Mouse (Mus musculus): Measurements from ENCODE around the gene Kat2a. TPM values are rescaled to one million over a fixed set of nuclear protein-coding genes. Genes with fewer than 3 reads are reported as not detected.

Kat2a gene
- polyA plus RNA-seq, 1 experiment from 2014 or later = 50.6 TPM

DNA sequence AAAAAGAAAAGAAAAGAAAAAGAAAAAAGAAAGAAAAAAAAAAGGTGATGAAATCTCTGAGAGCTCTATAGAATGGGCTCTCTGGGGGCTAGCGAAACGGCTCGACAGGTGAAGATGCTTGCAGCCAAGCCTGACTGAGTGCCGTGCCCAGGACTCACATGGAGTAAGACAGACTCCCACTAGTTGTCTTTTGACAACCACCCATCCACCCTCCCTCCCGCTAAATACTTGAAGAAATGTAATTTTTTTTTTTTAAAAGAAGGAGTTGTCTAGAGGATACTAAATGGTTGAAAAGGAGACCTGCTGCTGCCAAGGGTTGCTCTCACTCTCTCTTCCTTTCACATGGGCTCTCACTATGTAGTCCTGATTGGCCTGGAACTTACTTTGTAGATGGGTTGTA lies 26.5 kb upstream of the Kat2a start:
- ATAC-seq (ENCODE audit: low read depth) (no peak), DNase-seq (ENCODE audit: low spot score) (no peak)
- H3K27ac ChIP-seq (replicated peaks; ENCODE audit: low read depth, low read length) = peak overlapping the region; percentile 72; the same call in 1 of the 2 replicates
- peaks cover 6% of the 10 kb centered on the region; the same call in 1 of the 2 replicates for H3K4me1 ChIP-seq (ENCODE audit: control insufficient read depth, insufficient read depth, low read length)
- H3K9me3 ChIP-seq (ENCODE audit: control insufficient read depth, low read length) = no peaks in the 10 kb centered on the region
- 0 out of 2 replicates have a peak, but pooled peaks cover 3% of the 10 kb centered on the region for H3K36me3 ChIP-seq (ENCODE audit: control insufficient read depth, insufficient read depth, low read length)
- peak overlapping the region; percentile 72 for H3K4me2 ChIP-seq (ENCODE audit: low read depth, low read length)
- H3K4me3 ChIP-seq (ENCODE audit: low read depth, low read length) = peak overlapping the region; percentile 96
- 15% methylated on average over 5 of the region's 5 CpGs for WGBS
- no peaks in the 10 kb centered on the region for H3K27me3 ChIP-seq (replicated peaks; ENCODE audit: control insufficient read depth, insufficient read depth, low read length)
- H3K9ac ChIP-seq (ENCODE audit: low read depth, low read length) = peak overlapping the region; percentile 95

DNA sequence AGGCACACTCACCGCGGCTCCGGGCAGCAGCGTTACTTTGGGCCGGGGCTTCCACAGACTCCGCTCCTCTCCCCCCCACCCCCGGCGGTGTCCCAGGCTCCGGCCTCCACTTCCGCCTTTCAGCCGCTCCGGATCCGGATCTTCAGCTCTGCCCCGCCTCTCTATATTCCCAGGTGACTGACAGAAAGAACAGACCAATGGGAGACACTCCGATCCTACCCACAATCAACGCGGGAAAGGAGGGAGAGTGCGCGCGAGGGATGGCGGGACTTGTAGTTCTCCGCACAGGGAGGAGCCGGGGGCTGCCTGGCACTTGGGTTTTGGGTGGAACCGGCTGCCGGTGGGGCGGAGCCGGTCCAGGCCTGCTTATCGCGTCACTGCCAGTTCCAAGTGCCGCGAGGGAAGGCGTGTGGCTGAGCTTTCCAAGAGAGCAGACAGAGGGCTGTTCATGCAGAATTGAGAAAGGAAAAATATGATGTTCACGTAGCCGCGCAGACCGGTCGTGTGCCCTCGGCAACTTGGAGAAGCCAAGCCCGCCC lies 25.9 kb upstream of the Kat2a start, which contains the start of gene Rab5c:
Gene Rab5c, minus strand, starts transcription at position 150 of the 539 bp plus-strand sequence.
- peak within 1 kb of the TSS; percentile 95 for H3K9ac ChIP-seq (ENCODE audit: low read depth, low read length)
- H3K4me3 ChIP-seq (ENCODE audit: low read depth, low read length) = peak within 1 kb of the TSS; percentile 96
- H3K4me1 ChIP-seq (ENCODE audit: control insufficient read depth, insufficient read depth, low read length) = peaks cover 6% of the 10 kb centered on the region; the same call in 1 of the 2 replicates

DNA sequence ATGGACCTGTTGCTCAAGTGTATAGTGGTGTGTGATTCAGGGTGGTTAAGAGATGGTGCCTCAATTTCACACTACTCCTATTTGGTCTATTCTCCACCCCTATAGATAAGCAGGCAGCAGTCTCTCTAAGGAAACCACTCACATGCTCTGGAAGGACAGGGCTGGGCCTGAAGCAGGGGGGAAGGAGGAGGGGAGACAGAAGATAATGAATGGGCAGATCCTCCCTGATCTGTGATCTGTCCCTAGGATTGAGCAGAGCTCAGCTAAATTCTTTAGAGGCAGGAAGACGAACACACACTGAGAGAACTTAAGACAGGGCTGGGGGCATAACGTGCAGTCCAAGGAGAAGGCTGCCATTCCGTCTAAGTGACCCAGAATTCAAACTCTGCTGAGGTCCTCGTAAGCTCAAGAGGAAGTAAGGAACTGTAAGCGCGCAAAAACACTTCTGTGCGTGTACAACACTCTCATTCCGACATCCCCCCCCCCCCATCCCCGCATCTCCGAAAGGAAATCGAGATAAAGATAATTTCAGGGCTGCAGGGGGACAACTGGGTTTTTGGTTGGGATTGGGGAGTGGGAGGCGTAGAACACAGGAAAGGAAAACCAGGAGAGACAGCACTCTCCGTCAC lies 25.0 kb upstream of the Kat2a start:
- peaks cover 6% of the 10 kb centered on the region; the same call in 1 of the 2 replicates for H3K4me1 ChIP-seq (ENCODE audit: control insufficient read depth, insufficient read depth, low read length)
- no peaks in the 10 kb centered on the region for H3K27me3 ChIP-seq (replicated peaks; ENCODE audit: control insufficient read depth, insufficient read depth, low read length)
- peak overlapping the region; percentile 24; the same call in 1 of the 2 replicates for H3K27ac ChIP-seq (replicated peaks; ENCODE audit: low read depth, low read length)
- no peaks in the 10 kb centered on the region for H3K9me3 ChIP-seq (ENCODE audit: control insufficient read depth, low read length)
- peaks cover 3% of the 10 kb centered on the region; the same call in 1 of the 2 replicates for H3K36me3 ChIP-seq (ENCODE audit: control insufficient read depth, insufficient read depth, low read length)
- no peak for ATAC-seq (ENCODE audit: low read depth)
- WGBS = under 1% methylated on average over 13 of the region's 13 CpGs
- DNase-seq (ENCODE audit: low spot score) = no peak
- H3K4me2 ChIP-seq (ENCODE audit: low read depth, low read length) = peak overlapping the region; percentile 87
- peak overlapping the region; percentile 96 for H3K4me3 ChIP-seq (ENCODE audit: low read depth, low read length)
- H3K9ac ChIP-seq (ENCODE audit: low read depth, low read length) = peak overlapping the region; percentile 95

More for the DNA sequence above, 25.9 kb upstream of the Kat2a start, which contains the start of gene Rab5c:
- ATAC-seq (ENCODE audit: low read depth) = peak; percentile 100
- H3K27me3 ChIP-seq (replicated peaks; ENCODE audit: control insufficient read depth, insufficient read depth, low read length) = no peaks in the 10 kb centered on the region
- H3K9me3 ChIP-seq (ENCODE audit: control insufficient read depth, low read length) = no peaks in the 10 kb centered on the region
- peaks cover 3% of the 10 kb centered on the region; the same call in 1 of the 2 replicates for H3K36me3 ChIP-seq (ENCODE audit: control insufficient read depth, insufficient read depth, low read length)
- peak; percentile 100 for DNase-seq (ENCODE audit: low spot score)
- WGBS = under 1% methylated on average over 30 of the region's 39 CpGs
- H3K27ac ChIP-seq (replicated peaks; ENCODE audit: low read depth, low read length) = peak within 1 kb of the TSS; percentile 72; the same call in 1 of the 2 replicates
- H3K4me2 ChIP-seq (ENCODE audit: low read depth, low read length) = peak within 1 kb of the TSS; percentile 87

DNA sequence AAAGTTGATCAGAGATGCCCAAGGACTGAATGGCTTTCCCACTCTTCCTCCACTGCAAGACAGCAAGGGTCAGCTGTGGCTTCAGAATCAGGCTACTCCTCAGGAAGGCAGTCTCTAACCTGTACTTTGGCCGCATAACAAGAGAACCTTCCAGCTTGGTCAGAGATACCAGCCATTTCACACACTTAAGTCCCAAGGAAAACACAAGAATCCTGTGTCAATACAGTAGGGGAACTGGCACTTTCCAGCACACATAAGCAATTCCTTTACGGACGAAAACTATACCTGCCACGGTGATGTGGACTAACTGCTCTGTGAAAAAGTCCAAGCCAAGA lies 24.4 kb upstream of the Kat2a start:
- WGBS = 83% methylated on average over 4 of the region's 4 CpGs
- H3K27me3 ChIP-seq (replicated peaks; ENCODE audit: control insufficient read depth, insufficient read depth, low read length) = no peaks in the 10 kb centered on the region
- peaks cover 6% of the 10 kb centered on the region; the same call in 1 of the 2 replicates for H3K4me1 ChIP-seq (ENCODE audit: control insufficient read depth, insufficient read depth, low read length)
- no peaks in the 10 kb centered on the region for H3K9me3 ChIP-seq (ENCODE audit: control insufficient read depth, low read length)
- peaks cover 6% of the 10 kb centered on the region; the same call in 1 of the 2 replicates for H3K36me3 ChIP-seq (ENCODE audit: control insufficient read depth, insufficient read depth, low read length)
- H3K4me2 ChIP-seq (ENCODE audit: low read depth, low read length) = peak overlapping the region; percentile 87
- peak overlapping the region; percentile 96 for H3K4me3 ChIP-seq (ENCODE audit: low read depth, low read length)
- H3K9ac ChIP-seq (ENCODE audit: low read depth, low read length) = peak overlapping the region; percentile 95
- no peak for DNase-seq (ENCODE audit: low spot score)
- no peak for ATAC-seq (ENCODE audit: low read depth)
- no peak overlapping the region for H3K27ac ChIP-seq (replicated peaks; ENCODE audit: low read depth, low read length)

DNA sequence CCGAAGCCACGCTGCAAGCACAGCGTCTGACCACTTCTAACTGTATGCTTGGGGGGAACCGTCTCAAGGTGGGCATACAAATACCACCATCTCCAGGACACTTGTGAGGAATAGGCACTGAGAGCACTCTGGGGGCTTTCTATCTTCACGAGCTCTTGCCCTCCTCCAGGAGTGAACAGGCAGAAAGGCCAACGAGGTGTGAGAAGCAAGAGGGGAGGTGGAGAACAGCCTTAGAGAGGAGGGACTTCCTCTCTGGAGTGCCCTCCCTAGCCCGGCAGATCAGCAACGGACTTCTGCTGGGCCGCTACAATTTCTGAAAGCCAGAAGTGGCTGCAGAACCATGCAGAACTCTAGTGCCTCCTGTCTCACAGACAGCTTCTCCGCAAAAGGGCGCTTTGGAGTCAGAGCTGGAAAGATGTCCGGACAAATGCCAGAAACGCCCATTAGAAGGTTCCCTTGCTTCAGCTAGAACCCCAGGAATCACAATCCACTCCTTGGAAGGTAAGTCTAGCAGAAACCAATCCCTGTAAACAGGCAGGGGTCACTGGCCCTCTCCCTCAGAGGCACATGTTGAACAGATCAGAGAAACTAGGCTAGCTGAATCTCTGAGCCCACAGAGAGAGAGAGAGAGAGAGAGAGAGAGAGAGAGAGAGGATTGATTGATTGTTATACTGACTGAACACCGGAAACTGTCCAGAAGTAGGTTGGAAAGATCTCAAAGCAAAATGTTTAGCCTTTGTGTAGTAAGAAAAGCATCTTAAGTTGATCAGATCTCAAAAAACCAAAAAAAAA lies 23.9 kb upstream of the Kat2a start:
- DNase-seq (ENCODE audit: low spot score) (no peak), ATAC-seq (ENCODE audit: low read depth) (no peak)
- 82% methylated on average over 14 of the region's 14 CpGs for WGBS
- peak overlapping the region; percentile 87 for H3K4me2 ChIP-seq (ENCODE audit: low read depth, low read length)
- H3K27me3 ChIP-seq (replicated peaks; ENCODE audit: control insufficient read depth, insufficient read depth, low read length) = no peaks in the 10 kb centered on the region
- peaks cover 6% of the 10 kb centered on the region; the same call in 1 of the 2 replicates for H3K36me3 ChIP-seq (ENCODE audit: control insufficient read depth, insufficient read depth, low read length)
- H3K4me1 ChIP-seq (ENCODE audit: control insufficient read depth, insufficient read depth, low read length) = peaks cover 6% of the 10 kb centered on the region; the same call in 1 of the 2 replicates
- no peak overlapping the region for H3K4me3 ChIP-seq (ENCODE audit: low read depth, low read length)
- peak overlapping the region; percentile 2 for H3K9ac ChIP-seq (ENCODE audit: low read depth, low read length)
- H3K27ac ChIP-seq (replicated peaks; ENCODE audit: low read depth, low read length) = no peak overlapping the region
- no peaks in the 10 kb centered on the region for H3K9me3 ChIP-seq (ENCODE audit: control insufficient read depth, low read length)

DNA sequence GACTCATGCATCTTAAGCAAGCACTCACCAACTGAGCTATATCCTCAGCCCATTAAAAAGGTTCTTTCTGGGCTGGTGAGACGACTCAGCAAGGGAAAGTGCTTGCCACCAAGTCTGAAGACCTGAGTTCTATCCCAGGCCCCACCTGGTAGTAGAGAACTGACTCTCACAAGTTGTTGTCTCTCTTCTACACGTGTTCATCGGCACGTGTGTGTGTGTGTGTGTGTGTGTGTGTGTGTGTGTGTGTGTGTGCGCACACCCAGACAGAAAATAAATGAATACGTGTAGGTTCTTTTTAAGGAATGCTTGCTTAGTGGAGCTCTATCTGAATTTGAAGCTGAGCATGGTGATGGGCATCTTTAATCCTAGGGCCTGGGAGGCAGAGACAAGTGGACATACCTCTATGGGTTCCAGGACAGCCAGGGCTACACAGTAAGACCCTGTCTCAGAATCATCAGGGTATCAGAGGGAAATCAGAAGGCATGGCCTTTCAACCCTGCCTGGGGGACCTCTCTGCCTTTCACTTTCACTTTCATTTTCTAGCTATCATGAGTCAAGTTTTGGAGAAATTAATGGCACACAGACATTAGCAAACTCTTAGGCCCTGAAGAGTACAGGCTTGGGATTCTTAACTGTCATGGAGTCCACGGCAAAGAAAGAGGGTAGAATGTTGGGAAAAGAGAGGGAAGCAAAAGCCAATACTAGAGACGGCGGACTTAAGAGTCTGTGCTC lies 23.0 kb upstream of the Kat2a start:
- Histone ChIP-seq H3K4me3 (ENCODE audit: low read depth, low read length) (no peak overlapping the region), H3K9me3 (ENCODE audit: control insufficient read depth, low read length) (no peaks in the 10 kb centered on the region), H3K4me1 (ENCODE audit: control insufficient read depth, insufficient read depth, low read length) (peaks cover 6% of the 10 kb centered on the region; the same call in 1 of the 2 replicates), H3K36me3 (ENCODE audit: control insufficient read depth, insufficient read depth, low read length) (peaks cover 6% of the 10 kb centered on the region; the same call in 1 of the 2 replicates), H3K27ac (replicated peaks; ENCODE audit: low read depth, low read length) (no peak overlapping the region), H3K27me3 (replicated peaks; ENCODE audit: control insufficient read depth, insufficient read depth, low read length) (no peaks in the 10 kb centered on the region), H3K9ac (ENCODE audit: low read depth, low read length) (peak overlapping the region; percentile 2; the same call in 1 of the 2 replicates), H3K4me2 (ENCODE audit: low read depth, low read length) (no peak overlapping the region)
- 91% methylated on average over 9 of the region's 9 CpGs for WGBS
- ATAC-seq (ENCODE audit: low read depth) (no peak), DNase-seq (ENCODE audit: low spot score) (no peak)

DNA sequence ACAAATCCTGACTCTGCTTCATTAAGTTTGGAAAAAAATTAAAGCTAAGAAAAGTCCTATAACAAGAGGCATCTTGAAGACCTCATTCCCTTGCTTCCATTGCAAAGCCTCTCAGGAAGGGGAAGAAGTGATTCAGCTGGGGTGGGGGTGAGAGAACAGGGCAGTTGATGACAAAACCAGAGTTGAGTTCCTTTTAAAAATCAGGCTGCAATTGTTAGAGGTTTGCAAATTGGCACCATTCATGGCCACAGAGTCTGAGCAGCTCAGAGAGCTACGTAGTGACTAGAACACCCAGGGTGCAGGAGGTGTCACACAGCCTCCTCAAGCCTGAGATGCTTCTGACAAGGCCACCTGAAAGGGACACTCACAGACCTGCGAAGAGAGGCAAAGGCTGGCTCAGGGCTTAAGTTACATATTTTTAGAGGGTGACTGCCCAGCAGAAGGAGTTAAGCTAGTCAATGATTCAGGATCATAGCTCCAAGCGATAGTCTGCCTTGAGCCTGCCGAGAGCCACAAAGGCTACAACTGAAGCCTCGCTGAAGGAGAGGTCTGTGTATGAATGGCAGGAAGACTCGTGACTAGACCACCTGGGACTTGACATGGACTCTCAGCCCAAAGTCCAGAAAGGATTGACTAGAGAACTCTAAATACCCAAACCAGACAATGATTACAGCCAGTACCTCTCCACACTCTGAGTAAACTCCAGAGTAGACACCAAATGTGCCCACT lies 18.4 kb upstream of the Kat2a start:
- no peak for ATAC-seq (ENCODE audit: low read depth)
- Histone ChIP-seq H3K9me3 (ENCODE audit: control insufficient read depth, low read length) (no peaks in the 10 kb centered on the region), H3K4me1 (ENCODE audit: control insufficient read depth, insufficient read depth, low read length) (no peaks in the 10 kb centered on the region; the same call in 1 of the 2 replicates), H3K9ac (ENCODE audit: low read depth, low read length) (no peak overlapping the region), H3K27me3 (replicated peaks; ENCODE audit: control insufficient read depth, insufficient read depth, low read length) (no peaks in the 10 kb centered on the region), H3K36me3 (ENCODE audit: control insufficient read depth, insufficient read depth, low read length) (peaks cover 6% of the 10 kb centered on the region; the same call in 1 of the 2 replicates), H3K4me3 (ENCODE audit: low read depth, low read length) (no peak overlapping the region), H3K4me2 (ENCODE audit: low read depth, low read length) (no peak overlapping the region), H3K27ac (replicated peaks; ENCODE audit: low read depth, low read length) (no peak overlapping the region)
- no peak for DNase-seq (ENCODE audit: low spot score)
- 86% methylated on average over 6 of the region's 6 CpGs for WGBS

All from embryonic facial prominence, embryonic 14.5 days (tissue).